Mouse (Mus musculus) heart, embryonic 11.5 days (tissue): ENCODE data around the gene Ikzf3. TPM values are rescaled to one million over a fixed set of nuclear protein-coding genes. Genes with fewer than 3 reads are reported as not detected.

Experiments used
- ATAC-seq: fragments of 200-750 bp; cut with Nextera tagmentation; replicated peaks from 2 replicates; pipeline ENCODE4 v1.8.0; 2017; ENCODE audit warnings: moderate library complexity; ENCODE audit not compliant: insufficient number of reproducible peaks, low FRiP score, low TSS enrichment
- H3K27ac ChIP-seq: fragments of 300-500 bp; sonication (generic); 2 replicates; pipeline ENCODE4 v1.5.1; 2014; ENCODE audit warnings: mild to moderate bottlenecking, low read depth, low read length
- H3K27me3 ChIP-seq: fragments of 300-500 bp; sonication (generic); 2 replicates; pipeline ENCODE4 v1.6.1; 2014; ENCODE audit warnings: mild to moderate bottlenecking, low read length, mixed read lengths; ENCODE audit not compliant: control insufficient read depth, insufficient read depth
- H3K36me3 ChIP-seq: fragments of 300-500 bp; sonication (generic); 2 replicates; pipeline ENCODE4 v1.6.1; 2014; ENCODE audit warnings: mild to moderate bottlenecking, low read length, moderate library complexity, mixed read lengths; ENCODE audit not compliant: control insufficient read depth, insufficient read depth
- H3K4me1 ChIP-seq: fragments of 300-500 bp; sonication (generic); 2 replicates; pipeline ENCODE4 v1.6.1; 2014; ENCODE audit warnings: low read length; ENCODE audit not compliant: control insufficient read depth, insufficient read depth
- H3K4me2 ChIP-seq: fragments of 300-500 bp; sonication (generic); 2 replicates; pipeline ENCODE4 v1.6.1; 2014; ENCODE audit warnings: mild to moderate bottlenecking, moderate library complexity
- H3K4me3 ChIP-seq: fragments of 300-500 bp; sonication (generic); 2 replicates; pipeline ENCODE4 v1.5.1; 2014; ENCODE audit warnings: low read depth, low read length
- H3K9ac ChIP-seq: fragments of 300-500 bp; sonication (generic); 2 replicates; pipeline ENCODE4 v1.6.1; 2014; ENCODE audit warnings: mild to moderate bottlenecking, low read depth, low read length, moderate library complexity
- H3K9me3 ChIP-seq: fragments of 300-500 bp; sonication (generic); replicated peaks from 2 replicates; pipeline ENCODE4 v1.6.1; 2016; ENCODE audit warnings: low read length; ENCODE audit not compliant: control insufficient read depth
- WGBS: fragments of 180-500 bp; shearing (Covaris S2); extraction: QIAGEN DNeasy Blood & Tissue Kit; methylation state at CpG from one replicate; pipeline ENCODE4 v1.1.7; 2014; ENCODE audit not compliant: insufficient replicate concordance; 5-methylcytosine and 5-hydroxymethylcytosine counted together
- polyA plus RNA-seq: library from polyadenylated mRNA; unstranded; fragments of >200 nt; fragmentation: Nextera tagmentation; extraction: Ambion mirVana; gene quantifications from 2 replicates; pipeline ENCODE4 v1.2.1, GENCODE M21; 2014

Gene Ikzf3
- polyA plus RNA-seq, 1 experiment from 2014 or later: 0.13 TPM

DNA sequence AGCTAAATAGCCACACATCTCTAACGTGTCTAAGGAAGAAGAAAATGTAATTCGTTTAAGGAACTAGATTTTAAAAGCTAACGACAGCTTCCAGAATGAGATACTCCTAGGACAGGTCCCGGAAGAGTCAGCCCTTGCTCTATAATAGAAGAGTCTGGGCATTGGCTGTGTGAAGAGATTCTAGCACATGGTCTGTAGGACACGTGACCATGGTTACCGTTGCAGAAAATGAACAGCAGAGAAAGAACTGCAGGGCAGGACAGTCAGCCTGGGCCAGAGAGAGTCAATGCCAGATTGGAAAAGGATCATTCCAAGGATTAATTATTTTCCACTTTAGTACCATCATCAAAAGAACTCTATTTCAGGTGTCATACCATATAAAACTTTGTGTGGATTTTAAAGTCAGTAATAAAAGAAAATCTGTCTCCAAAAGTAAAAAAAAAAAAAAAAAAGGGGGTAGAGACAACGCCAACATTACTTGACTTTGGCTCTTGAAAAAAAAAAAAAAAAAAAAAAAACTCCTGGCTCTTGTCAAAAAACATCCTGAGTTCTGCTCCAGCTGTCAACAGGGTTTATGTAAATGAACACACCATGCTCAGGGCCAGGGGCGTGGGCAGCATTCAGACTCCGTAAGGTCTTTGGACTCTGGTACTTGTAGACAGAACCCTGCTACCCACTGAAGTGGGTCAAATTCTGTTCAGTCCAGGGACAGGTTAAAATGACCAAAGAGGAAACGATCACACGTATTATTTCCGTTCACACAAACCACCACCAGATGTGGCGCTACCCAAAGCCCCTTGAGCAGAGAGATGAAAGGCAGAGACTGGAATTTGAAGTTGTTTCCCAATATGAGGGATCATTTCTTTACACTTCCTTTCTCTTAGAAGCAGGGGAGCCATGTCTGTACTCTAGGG lies 66.5 kb downstream of the Ikzf3 start:
- no peak for ATAC-seq
- Histone ChIP-seq H3K4me2 (no peak overlapping the region), H3K9me3 (no peaks in the 10 kb centered on the region), H3K27me3 (no peaks in the 10 kb centered on the region), H3K4me3 (no peak overlapping the region), H3K4me1 (no peaks in the 10 kb centered on the region), H3K9ac (no peak overlapping the region), H3K27ac (no peak overlapping the region), H3K36me3 (no peaks in the 10 kb centered on the region)
- WGBS: 68% methylated on average over 13 of the region's 13 CpGs

GRCm38 (mm10) chr11:98477011-98477701 lies 68.7 kb downstream of the Ikzf3 start:
- no peak for ATAC-seq
- no peak overlapping the region for H3K4me2 ChIP-seq
- no peak overlapping the region for H3K27ac ChIP-seq
- H3K9me3 ChIP-seq: no peaks in the 10 kb centered on the region
- H3K9ac ChIP-seq: no peak overlapping the region
- no peaks in the 10 kb centered on the region for H3K36me3 ChIP-seq
- H3K27me3 ChIP-seq: no peaks in the 10 kb centered on the region
- 60% methylated on average over 13 of the region's 14 CpGs for WGBS
- no peaks in the 10 kb centered on the region; the same call in 1 of the 2 replicates for H3K4me1 ChIP-seq
- H3K4me3 ChIP-seq: no peak overlapping the region

DNA sequence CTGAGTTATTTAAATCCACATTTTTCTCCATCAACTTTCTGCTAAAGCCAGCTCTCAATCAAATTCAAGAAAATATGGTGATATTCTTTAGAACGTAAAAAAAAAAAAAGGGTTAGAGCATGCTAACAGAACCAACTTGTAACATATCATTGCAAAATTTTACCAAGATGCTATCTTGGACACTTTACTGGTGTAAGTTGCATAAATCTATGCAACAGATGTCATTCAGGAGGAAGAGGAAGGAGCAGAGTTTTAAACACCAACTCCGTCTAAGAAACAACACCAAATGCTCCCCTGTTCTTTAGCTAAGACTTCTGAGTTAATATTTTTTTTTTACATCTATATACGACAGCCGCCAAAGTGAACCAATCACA lies 69.4 kb downstream of the Ikzf3 start:
- Histone ChIP-seq H3K4me1 (no peaks in the 10 kb centered on the region; the same call in 1 of the 2 replicates), H3K27ac (no peak overlapping the region), H3K9ac (no peak overlapping the region), H3K4me2 (no peak overlapping the region), H3K27me3 (no peaks in the 10 kb centered on the region), H3K9me3 (no peaks in the 10 kb centered on the region), H3K36me3 (no peaks in the 10 kb centered on the region), H3K4me3 (no peak overlapping the region)
- ATAC-seq: no peak
- WGBS: 56% methylated on average over 4 of the region's 4 CpGs

GRCm38 (mm10) chr11:98475630-98476433 lies 70.0 kb downstream of the Ikzf3 start:
- no peak for ATAC-seq
- Histone ChIP-seq H3K4me3 (no peak overlapping the region), H3K9ac (no peak overlapping the region), H3K9me3 (no peaks in the 10 kb centered on the region), H3K27ac (no peak overlapping the region), H3K4me2 (no peak overlapping the region), H3K36me3 (no peaks in the 10 kb centered on the region), H3K4me1 (no peaks in the 10 kb centered on the region; the same call in 1 of the 2 replicates), H3K27me3 (no peaks in the 10 kb centered on the region)
- WGBS: 86% methylated on average over 9 of the region's 9 CpGs

DNA sequence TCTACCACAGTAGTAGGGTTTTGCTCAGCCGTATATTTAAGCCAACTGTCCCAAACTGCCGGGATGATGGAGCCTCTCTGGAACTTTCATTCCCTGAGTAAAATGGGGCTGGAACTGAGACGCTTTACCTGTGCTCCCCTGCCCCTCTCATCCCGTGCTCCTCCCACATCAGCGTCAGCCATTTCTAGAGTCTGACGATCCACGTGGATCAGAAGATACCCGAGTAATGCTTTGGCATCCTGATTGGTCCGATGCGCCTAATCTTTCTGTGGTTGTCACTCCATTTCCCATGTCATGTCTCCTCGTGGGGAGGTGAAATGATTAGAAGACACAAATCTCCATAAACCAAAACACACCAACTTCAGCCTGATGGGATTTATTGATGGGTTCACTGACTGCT lies 70.9 kb downstream of the Ikzf3 start:
- WGBS: 81% methylated on average over 11 of the region's 11 CpGs
- Histone ChIP-seq H3K9me3 (no peaks in the 10 kb centered on the region), H3K4me3 (no peak overlapping the region), H3K36me3 (no peaks in the 10 kb centered on the region), H3K9ac (no peak overlapping the region), H3K4me2 (no peak overlapping the region), H3K27me3 (no peaks in the 10 kb centered on the region), H3K27ac (no peak overlapping the region), H3K4me1 (no peaks in the 10 kb centered on the region; the same call in 1 of the 2 replicates)
- no peak for ATAC-seq

GRCm38 (mm10) chr11:98473916-98474479 lies 71.8 kb downstream of the Ikzf3 start:
- no peak for ATAC-seq
- WGBS: 52% methylated on average over 8 of the region's 8 CpGs
- Histone ChIP-seq H3K27ac (no peak overlapping the region), H3K27me3 (no peaks in the 10 kb centered on the region), H3K36me3 (no peaks in the 10 kb centered on the region), H3K4me1 (no peaks in the 10 kb centered on the region; the same call in 1 of the 2 replicates), H3K9me3 (no peaks in the 10 kb centered on the region), H3K4me2 (no peak overlapping the region), H3K9ac (no peak overlapping the region), H3K4me3 (no peak overlapping the region)

GRCm38 (mm10) chr11:98472696-98473095 lies 73.1 kb downstream of the Ikzf3 start:
- Histone ChIP-seq H3K4me2 (no peak overlapping the region), H3K27ac (no peak overlapping the region), H3K27me3 (no peaks in the 10 kb centered on the region)

GRCm38 (mm10) chr11:98470795-98471194 lies 75.0 kb downstream of the Ikzf3 start:
- 66% methylated on average over 6 of the region's 6 CpGs for WGBS
- Histone ChIP-seq H3K4me2 (no peak overlapping the region), H3K36me3 (no peaks in the 10 kb centered on the region), H3K27me3 (no peaks in the 10 kb centered on the region), H3K4me1 (no peaks in the 10 kb centered on the region; the same call in 1 of the 2 replicates), H3K9ac (no peak overlapping the region), H3K9me3 (no peaks in the 10 kb centered on the region), H3K4me3 (no peak overlapping the region), H3K27ac (no peak overlapping the region)
- ATAC-seq: no peak

More at GRCm38 (mm10) chr11:98472696-98473095, 73.1 kb downstream of the Ikzf3 start:
- Histone ChIP-seq H3K4me1 (no peaks in the 10 kb centered on the region; the same call in 1 of the 2 replicates), H3K4me3 (no peak overlapping the region), H3K36me3 (no peaks in the 10 kb centered on the region), H3K9me3 (no peaks in the 10 kb centered on the region), H3K9ac (no peak overlapping the region)
- no peak for ATAC-seq
- WGBS: 69% methylated on average over 4 of the region's 4 CpGs
